Mouse (Mus musculus) embryo, embryonic 10 days (tissue): ENCODE measurements around the gene Klf16.

Experiments used
- DNase-seq: peaks from one replicate; pipeline ENCODE4 v3.0.0-alpha.2; 2015; ENCODE audit warnings: low spot score

Gene Klf16

GRCm38 (mm10) chr10:80577195-80578130 is at the start of gene Klf16:
Gene Klf16 (minus strand): TSS chr10:80577321.
- peak; percentile 97 for DNase-seq

DNA sequence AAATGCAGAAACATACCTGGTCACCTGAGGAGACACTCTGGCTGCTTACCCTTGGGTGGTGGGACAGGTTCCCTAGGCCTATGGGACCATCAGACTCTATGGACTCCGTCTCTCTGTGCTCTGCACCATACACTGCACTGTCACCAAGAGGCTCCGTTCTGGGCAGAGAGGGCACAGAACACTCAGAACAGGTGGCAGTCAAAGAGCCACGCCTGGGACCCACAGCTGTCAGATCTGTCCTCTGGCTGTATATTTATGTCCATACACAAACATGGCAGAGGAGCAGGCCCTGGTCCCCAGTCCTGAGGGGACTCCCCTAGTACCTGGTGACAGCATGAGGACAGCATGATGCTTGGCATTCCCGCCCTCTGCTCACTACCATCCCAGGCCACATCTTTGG is 48.6 kb upstream of the Klf16 start:
- DNase-seq = no peak

GRCm38 (mm10) chr10:80623457-80624191 is 46.5 kb upstream of the Klf16 start:
- DNase-seq = peak; percentile 77

GRCm38 (mm10) chr10:80622661-80623456 is 45.7 kb upstream of the Klf16 start, which contains the start of gene Csnk1g2:
Gene Csnk1g2 (plus strand): TSS chr10:80622838.
- peak; percentile 43 for DNase-seq

DNA sequence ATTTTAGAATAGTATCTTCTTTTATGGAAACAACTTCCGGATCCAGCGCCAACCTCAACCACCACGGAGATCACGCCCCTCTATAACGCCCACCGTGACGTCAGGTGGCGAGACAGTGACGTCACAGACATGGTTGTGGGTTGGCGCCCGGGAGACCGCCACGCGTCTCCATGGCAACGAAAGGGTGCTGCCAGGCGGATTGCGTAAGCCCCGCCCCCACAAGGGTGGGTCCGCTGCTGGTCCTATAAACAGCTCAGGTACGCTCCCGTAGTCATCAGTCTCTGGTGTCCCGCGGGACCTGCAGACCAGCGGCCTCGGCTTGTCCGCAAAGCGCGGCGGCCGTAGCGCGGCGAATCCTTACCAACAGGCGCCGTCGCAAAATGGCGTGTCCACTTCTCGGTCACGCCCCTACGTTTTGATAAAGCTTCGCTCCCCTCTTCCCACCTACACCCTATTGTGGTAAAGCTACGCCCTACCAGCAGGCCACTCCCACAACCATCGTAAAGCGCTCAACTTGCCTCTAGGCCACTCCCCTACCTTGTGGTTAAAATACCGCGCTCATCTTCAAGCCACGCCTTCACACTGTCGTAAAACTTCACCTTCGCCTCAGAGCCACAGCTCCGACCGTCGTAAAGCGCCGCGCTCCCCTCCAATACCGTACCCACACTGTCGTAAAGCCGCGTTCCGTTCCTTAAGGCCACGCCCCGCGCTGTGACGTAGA is 45.0 kb upstream of the Klf16 start:
- peak; percentile 100 for DNase-seq

- DNase-seq = no peak
Observed at GRCm38 (mm10) chr10:80621690-80621939, 44.5 kb upstream of the Klf16 start.

- DNase-seq = no peak
Observed at GRCm38 (mm10) chr10:80620796-80621689, 43.9 kb upstream of the Klf16 start.

DNA sequence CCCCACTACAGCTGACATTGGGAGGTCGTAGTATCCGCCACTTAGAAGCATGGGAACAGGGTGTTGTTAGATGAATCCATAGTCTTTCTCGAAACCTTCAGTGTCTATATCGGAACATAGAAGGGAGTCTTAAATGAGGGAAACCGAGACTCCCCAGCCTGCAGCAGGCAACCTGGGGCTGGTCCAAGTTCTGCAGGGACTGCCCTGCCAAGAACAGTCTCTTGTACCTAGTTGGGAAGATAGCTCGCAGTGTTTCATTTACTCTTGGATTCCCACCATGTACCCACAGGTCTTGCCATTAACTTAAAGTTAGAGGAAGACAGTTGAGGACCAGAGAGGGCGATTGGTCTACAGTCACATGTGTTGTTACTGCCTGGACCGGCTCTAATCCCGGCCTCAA is 43.2 kb upstream of the Klf16 start:
- DNase-seq = no peak

- DNase-seq = peak; percentile 49
Observed at GRCm38 (mm10) chr10:80619465-80620244, 42.5 kb upstream of the Klf16 start.

GRCm38 (mm10) chr10:80618181-80618580 is 41.1 kb upstream of the Klf16 start:
- peak; percentile 23 for DNase-seq

DNA sequence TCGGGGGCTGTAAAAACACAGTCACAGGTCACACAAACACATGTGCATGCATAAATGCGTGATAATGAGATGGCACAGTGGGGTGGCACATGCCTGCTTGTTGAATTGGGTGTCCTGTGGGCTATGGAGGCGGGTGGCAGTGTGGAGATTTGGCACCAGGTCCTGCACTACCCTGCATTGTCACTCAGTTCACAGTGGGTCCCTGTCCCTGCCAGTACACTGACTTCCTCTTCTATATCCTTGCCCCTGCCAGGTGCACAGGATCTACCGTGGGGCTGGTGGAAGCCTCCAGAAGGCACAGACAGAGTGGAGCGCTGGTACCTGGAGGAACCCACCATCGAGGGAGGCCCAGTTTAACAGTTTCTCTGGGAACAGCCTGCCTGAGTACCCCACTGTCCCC is 37.2 kb upstream of the Klf16 start:
- DNase-seq = no peak

- no peak for DNase-seq
Observed at GRCm38 (mm10) chr10:80613821-80614220, 36.7 kb upstream of the Klf16 start.

DNA sequence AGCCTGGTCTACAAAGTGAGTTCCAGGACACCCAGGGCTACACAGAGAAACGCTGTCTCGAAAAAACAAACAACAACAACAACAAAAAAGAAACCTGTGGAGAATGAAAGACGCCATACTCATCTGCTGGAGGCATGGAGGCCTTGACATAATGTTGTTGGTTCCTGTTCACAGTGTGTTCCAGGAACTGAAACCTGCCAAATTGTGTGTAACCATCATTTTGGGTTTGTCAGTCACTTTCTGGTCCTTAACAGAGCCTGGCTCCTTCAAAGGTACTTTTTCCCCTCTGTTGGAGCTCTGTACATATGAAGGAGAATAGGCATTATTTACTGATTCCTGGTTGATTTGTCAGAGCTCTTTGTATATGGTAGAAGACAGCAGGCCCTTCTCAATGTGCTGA is 34.8 kb upstream of the Klf16 start:
- no peak for DNase-seq

DNA sequence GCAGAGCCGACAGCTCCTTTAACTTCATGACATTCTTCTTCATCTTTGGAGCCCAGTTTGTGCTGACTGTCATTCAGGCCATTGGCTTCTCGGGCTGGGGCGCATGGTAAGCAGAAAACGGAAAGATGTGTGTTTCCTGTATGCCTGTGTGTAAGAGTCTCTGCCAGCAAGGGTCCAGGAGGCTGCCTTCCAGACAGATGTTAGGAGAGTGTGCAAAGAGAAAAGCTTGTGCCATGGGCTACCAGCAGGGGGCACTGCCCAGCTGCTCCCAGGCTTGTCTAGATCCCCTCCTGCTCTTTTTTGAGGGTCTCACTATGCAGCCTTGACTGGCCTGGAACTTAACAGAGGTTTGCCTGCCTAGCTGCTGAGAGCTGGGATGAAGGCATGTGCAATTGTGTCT is 33.9 kb upstream of the Klf16 start:
- DNase-seq = peak; percentile 57

DNA sequence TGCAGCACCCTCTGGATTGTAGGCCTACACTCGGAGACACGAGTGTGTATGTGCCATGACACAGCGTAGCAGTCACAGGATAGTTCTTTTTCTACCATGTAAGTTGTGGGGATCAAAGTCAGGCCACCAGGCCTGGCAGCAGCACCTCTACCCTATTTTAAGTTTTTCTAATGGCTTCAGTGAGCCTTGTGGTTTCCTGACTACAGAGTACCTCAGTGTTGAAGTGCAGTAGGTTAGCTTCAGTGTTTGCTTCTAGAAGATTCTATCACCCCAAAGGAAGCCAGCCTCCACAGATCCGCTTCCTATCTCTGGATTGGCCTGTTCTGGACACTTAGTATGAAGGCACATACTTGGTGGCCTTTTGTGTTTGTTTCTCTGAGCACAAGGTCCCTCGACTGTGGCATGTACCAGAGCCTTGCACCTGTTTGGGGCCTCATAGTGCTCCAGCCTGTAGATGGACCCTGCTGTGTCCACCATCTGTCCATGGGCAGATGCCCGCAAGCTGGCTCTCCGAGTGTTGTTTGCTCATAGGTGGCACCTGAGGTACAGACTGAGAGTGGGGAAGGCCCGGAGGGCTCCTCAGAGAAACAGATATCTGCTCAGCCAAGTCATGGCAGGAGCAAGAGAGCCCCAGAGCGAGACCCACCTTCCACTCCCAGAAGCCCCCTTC is 33.1 kb upstream of the Klf16 start:
- DNase-seq = no peak

DNA sequence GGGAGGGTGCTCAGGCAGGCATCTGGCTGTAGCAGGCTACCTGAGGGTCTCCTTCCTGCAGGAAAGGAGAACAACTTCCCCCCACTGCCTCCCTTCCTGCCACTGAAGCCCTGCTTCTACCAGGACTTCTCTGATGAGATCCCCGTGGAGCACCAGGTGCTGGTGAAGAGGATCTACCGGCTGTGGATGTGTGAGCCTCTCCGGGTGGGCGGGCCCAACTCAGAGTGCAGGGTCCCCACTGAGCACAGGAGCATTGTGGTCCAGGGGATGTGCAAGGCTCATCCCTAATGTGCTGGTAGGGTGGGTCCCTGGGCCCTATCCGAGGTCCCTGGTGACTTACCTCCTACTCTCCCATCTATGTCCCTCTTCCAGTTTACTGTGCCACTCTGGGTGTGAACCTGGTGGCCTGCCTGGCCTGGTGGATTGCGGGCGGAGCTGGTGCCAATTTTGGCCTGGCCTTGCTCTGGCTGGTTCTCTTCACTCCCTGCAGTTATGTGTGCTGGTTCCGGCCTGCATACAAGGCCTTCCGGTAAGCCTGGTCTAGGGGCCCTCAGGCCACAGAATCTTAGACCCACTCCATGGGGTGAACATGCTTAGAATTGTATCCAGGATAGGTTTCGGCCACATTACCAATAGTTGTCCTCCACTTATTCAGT is 32.3 kb upstream of the Klf16 start:
- no peak for DNase-seq

GRCm38 (mm10) chr10:80608435-80608834 is 31.3 kb upstream of the Klf16 start:
- DNase-seq = no peak

DNA sequence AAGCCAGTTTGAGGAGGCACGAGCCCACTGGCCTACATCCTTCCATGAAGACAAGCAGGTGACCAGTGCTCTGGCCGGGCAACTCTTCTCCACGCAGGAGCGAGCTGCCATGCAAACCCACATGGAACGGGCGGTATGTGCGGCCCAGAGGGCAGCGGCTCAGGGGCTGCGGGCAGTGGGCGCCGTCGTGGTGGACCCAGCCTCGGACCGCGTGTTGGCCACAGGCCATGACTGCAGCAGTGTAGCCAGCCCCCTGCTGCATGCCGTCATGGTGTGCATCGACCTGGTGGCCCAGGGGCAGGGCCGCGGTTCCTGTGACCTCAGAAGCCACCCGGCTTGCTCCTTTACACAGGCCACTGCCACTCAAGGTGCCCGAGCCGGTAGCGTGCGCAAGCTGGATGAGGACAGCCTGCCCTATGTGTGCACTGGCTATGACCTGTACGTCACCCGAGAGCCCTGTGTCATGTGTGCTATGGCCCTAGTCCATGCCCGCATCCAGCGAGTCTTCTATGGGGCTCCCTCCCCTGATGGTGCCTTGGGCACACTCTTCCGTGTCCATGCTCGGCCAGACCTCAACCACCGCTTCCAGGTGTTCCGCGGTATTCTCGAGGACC is 29.7 kb upstream of the Klf16 start:
- no peak for DNase-seq
